Mouse (Mus musculus): Measurements from ENCODE around the gene Olfr168. TPM values are rescaled to one million over a fixed set of nuclear protein-coding genes. Genes with fewer than 3 reads are reported as not detected.
"Not testable (repeated sequence)": the region's sequence is repeated elsewhere in the genome, so short reads cannot be mapped to it uniquely, and the experiment has no call there.

Olfr168 gene
- total RNA-seq (2012; rRNA removed) = not detected in 2 replicates
- total RNA-seq (2014; rRNA removed) = not detected in 2 replicates
- not detected in 2 replicates for polyA plus RNA-seq (2012; ENCODE audit: insufficient read length, low read depth)

DNA sequence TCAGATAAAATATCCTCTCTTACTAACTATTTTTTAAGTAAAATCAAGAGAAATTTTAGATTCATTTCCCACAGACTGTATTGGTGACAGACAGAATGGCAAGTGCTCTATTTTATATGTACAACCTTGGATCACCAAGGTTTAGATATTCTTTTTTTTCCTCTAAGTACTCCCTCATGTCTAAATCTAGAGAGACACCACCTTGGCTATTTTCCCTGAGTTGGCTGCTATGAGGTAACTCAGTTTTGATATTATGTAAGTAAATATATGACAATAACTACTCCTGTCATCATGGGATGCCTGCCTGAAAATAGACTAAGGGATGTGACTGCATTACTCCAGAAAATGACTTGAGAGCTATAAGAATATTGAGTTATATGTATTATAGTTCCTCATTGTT is at the start of gene Olfr168:
Olfr168 (minus strand) TSS at position 101 of the 400 bp plus-strand sequence.
- dilution Hi-C loops (cut with MboI; ENCODE audit: extremely low pct_ligation_motif_present, extremely low pct_unique_long_range_greater_than_20kb, low sequenced_read_pairs) = no loop called here

GRCm38 (mm10) chr16:19571709-19572108 is 36.4 kb upstream of the Olfr168 start, which contains the start of gene Olfr169:
Olfr169 (minus strand) TSS chr16:19571809.
- H3K27ac ChIP-seq (ENCODE audit: insufficient read depth, low read depth); H3K4me2 ChIP-seq (ENCODE audit: insufficient read depth, low read depth, poor library complexity, severe bottlenecking); DNase-seq (ENCODE audit: extremely low read depth); H3K36me3 ChIP-seq (replicated peaks in 1 of 2; ENCODE audit: control insufficient read depth in 1 of 2, insufficient read depth in 1 of 2, low read length in 1 of 2); H3K4me3 ChIP-seq (replicated peaks in 1 of 3; ENCODE audit: low read depth in 2 of 3, low read length in 2 of 3, poor library complexity in 1 of 3); H3K9ac ChIP-seq (ENCODE audit: insufficient read depth, low read depth); H3K27me3 ChIP-seq (replicated peaks); dilution Hi-C loops (cut with MboI; ENCODE audit: extremely low pct_ligation_motif_present, extremely low pct_unique_long_range_greater_than_20kb, low sequenced_read_pairs); H3K4me1 ChIP-seq (ENCODE audit: control insufficient read depth in 1 of 2, insufficient read depth in 2 of 2); H3K79me2 ChIP-seq (replicated peaks; ENCODE audit: control insufficient read depth, extremely low read depth, insufficient read depth, poor library complexity, severe bottlenecking); in situ Hi-C loops (cut with MboI; ENCODE audit: low pct_ligation_motif_present, low pct_unique_long_range_greater_than_20kb, low sequenced_read_pairs); H3K9me3 ChIP-seq (replicated peaks; ENCODE audit: low read length): not testable (repeated sequence)

More for the DNA sequence above, at the start of gene Olfr168:
- Histone ChIP-seq H3K9ac (ENCODE audit: insufficient read depth, low read depth) (no peak within 1 kb of the TSS), H3K9me3 (replicated peaks; ENCODE audit: low read length) (no peaks in the 10 kb centered on the region), H3K36me3 (replicated peaks in 1 of 2; ENCODE audit: control insufficient read depth in 1 of 2, insufficient read depth in 1 of 2, low read length in 1 of 2) (no peaks in the 10 kb centered on the region), H3K4me1 (ENCODE audit: control insufficient read depth in 1 of 2, insufficient read depth in 2 of 2) (no peaks in the 10 kb centered on the region), H3K4me2 (ENCODE audit: insufficient read depth, low read depth, poor library complexity, severe bottlenecking) (no peak within 1 kb of the TSS), H3K79me2 (replicated peaks; ENCODE audit: control insufficient read depth, extremely low read depth, insufficient read depth, poor library complexity, severe bottlenecking) (no peaks in the 10 kb centered on the region), H3K27me3 (replicated peaks) (no peaks in the 10 kb centered on the region), H3K27ac (ENCODE audit: insufficient read depth, low read depth) (no peak within 1 kb of the TSS), H3K4me3 (replicated peaks in 1 of 3; ENCODE audit: low read depth in 2 of 3, low read length in 2 of 3, poor library complexity in 1 of 3) (no peak within 1 kb of the TSS)
- no peak for DNase-seq (ENCODE audit: extremely low read depth)
- TF ChIP-seq CHD2 (IDR thresholded peaks at IDR 0.05; ENCODE audit: low read length) = no peak
- no peak for TF ChIP-seq NRF1 (IDR thresholded peaks at IDR 0.05; ENCODE audit: low read depth, low read length)
- no peak for TF ChIP-seq MYC (IDR thresholded peaks at IDR 0.05; ENCODE audit: low read depth, low read length)
- no peak for TF ChIP-seq HCFC1 (IDR thresholded peaks at IDR 0.05; ENCODE audit: low read depth, low read length)
- no peak for TF ChIP-seq BHLHE40 (IDR thresholded peaks at IDR 0.05; ENCODE audit: low read depth, low read length)
- no peak for TF ChIP-seq MAZ (IDR thresholded peaks at IDR 0.05; ENCODE audit: low read depth, low read length)
- in situ Hi-C loops (cut with MboI; ENCODE audit: low pct_ligation_motif_present, low pct_unique_long_range_greater_than_20kb, low sequenced_read_pairs) = no loop called here

DNA sequence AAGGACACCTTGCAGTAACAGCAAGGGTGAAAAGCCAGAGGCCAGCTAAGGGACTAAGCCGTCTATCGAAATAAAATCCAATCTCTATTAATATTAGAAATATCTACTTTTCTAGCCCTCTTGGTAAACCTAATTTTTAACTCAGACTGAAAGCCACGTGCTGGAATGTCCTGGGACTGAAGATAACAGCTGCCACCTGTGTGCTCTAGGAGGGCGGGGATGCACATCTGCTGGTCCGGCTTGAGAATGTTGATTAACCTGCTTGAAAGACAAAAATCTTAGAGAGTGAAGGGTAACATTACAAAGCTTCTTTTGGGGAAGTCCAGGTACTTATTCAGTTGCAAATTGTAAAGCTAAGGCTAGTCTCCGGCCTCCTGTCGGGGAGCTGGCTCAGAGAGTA is 18.1 kb upstream of the Olfr168 start:
- H3K4me2 ChIP-seq (ENCODE audit: insufficient read depth, low read depth, poor library complexity, severe bottlenecking) = peak overlapping the region; percentile 95
- TF ChIP-seq TCF12 (IDR thresholded peaks at IDR 0.05; ENCODE audit: low read depth, low read length) (peak; percentile 58), BHLHE40 (IDR thresholded peaks at IDR 0.05; ENCODE audit: low read depth, low read length) (peak; percentile 68), MAX (IDR thresholded peaks at IDR 0.05; ENCODE audit: low read length) (0 out of 2 replicates have a peak, but pooled peaks have one; percentile 52)
- H3K4me3 ChIP-seq (replicated peaks in 1 of 3; ENCODE audit: low read depth in 2 of 3, low read length in 2 of 3, poor library complexity in 1 of 3); H3K79me2 ChIP-seq (replicated peaks; ENCODE audit: control insufficient read depth, extremely low read depth, insufficient read depth, poor library complexity, severe bottlenecking); H3K27me3 ChIP-seq (replicated peaks); H3K9me3 ChIP-seq (replicated peaks; ENCODE audit: low read length); dilution Hi-C loops (cut with MboI; ENCODE audit: extremely low pct_ligation_motif_present, extremely low pct_unique_long_range_greater_than_20kb, low sequenced_read_pairs); H3K36me3 ChIP-seq (replicated peaks in 1 of 2; ENCODE audit: control insufficient read depth in 1 of 2, insufficient read depth in 1 of 2, low read length in 1 of 2); in situ Hi-C loops (cut with MboI; ENCODE audit: low pct_ligation_motif_present, low pct_unique_long_range_greater_than_20kb, low sequenced_read_pairs): not testable (repeated sequence)
- H3K9ac ChIP-seq (ENCODE audit: insufficient read depth, low read depth) = peak overlapping the region; percentile 44
- peak overlapping the region; percentile 69; the same call in 1 of the 2 replicates for H3K27ac ChIP-seq (ENCODE audit: insufficient read depth, low read depth)
- peak; percentile 40 for DNase-seq (ENCODE audit: extremely low read depth)
- H3K4me1 ChIP-seq (ENCODE audit: control insufficient read depth in 1 of 2, insufficient read depth in 2 of 2) = peaks cover 0 to 16% of the 10 kb centered on the region in 2 experiments; a peak in 2 of 4 replicates
